Mouse (Mus musculus) thymus, postnatal 0 days (tissue): ENCODE measurements at regions not wholly inside any gene's neighbourhood (a gene's known extent, or its start where the extent isn't known, plus 50 kb on each side); places are given as distances from the start of the nearest gene placed in this dataset.

Experiments
- DNase-seq: peaks from one replicate; pipeline ENCODE4 v3.0.0-alpha.2; 2015; ENCODE audit warnings: low spot score

DNA sequence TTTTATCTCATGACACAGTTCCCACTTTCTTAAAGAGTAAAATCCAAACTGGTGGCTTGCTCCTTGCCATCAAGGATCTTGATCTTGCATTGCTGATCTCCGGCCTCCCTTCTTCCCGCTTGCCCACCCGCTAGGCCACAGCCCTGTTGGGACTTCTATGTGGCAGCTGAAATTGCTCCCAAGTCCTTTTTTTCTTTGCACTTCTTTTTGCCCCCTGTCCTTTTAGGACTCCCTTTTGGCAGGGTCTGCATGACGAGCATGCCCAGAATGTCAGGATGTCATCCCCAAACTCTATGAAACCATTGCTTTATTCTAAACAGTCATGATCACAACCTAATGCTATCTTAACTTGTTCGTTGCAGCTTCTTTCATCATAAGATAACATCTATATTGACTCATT lies 588.6 kb downstream of the Tox3 start:
- no peak for DNase-seq

DNA sequence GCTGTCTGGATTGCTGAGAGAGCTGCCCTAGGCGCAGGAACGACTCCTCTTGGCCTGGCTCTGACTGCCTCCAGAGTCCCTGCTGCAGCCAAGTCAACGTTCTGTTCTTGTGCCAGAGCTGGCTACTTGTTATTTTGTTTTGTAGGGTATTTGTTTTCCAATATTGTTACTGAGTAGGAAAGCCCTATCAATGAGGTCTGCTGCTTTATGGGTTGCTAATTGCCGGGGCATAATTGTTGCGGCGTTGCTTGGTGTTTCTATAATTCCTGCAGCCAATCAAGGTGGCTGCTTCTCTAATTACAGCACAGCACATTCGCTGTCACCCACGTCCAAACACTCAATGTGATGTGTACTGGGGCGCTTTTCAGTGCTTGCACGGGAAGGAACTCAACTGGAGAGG lies 589.4 kb downstream of the Tox3 start:
- DNase-seq: no peak

GRCm38 (mm10) chr8:89755951-89756350 lies 592.2 kb downstream of the Tox3 start:
- DNase-seq: no peak

GRCm38 (mm10) chr8:89751201-89751600 lies 596.9 kb downstream of the Tox3 start:
- DNase-seq: no peak

- no peak for DNase-seq
These were observed 600.4 kb downstream of the Tox3 start for GRCm38 (mm10) chr8:89747726-89748125.

GRCm38 (mm10) chr8:89744267-89745028 lies 603.7 kb downstream of the Tox3 start:
- no peak for DNase-seq

DNA sequence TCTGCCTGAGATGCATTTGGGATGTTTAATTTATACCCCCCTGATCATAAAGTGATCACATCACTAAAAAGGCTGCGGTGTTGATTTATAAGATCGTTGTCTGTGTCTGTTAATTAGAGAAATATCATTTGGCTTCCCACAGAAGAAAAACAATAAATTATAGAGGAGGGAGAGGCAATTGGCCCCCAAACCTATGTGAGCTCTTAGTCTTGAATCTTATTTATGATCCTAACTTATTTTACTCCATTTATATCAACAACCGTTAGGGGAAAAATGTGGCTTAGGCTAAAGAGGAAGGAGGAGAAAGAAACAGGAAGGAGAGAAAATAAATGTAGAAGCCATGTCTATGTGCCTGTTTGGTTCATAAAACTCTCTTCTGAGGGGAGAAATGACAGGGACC lies 609.5 kb downstream of the Tox3 start:
- DNase-seq: no peak

DNA sequence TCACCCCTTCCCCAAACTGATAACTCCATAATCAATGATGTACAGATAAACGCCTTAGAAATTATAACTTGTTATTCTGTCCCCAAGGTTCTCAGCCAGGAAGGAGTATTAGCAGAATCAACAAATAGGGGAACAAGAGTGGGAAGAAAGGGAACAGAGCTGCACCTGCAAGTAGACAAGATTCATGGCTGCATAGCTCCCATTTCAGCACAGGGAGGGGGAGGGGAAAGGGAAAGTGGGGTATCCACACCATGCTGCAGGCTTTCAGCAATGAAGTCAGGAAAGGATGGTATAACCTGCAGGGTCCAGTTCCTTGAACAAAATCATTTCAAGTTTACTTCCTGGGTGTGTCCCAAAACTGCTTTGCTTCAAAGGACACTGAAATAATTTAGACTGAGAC lies 610.5 kb downstream of the Tox3 start:
- no peak for DNase-seq

DNA sequence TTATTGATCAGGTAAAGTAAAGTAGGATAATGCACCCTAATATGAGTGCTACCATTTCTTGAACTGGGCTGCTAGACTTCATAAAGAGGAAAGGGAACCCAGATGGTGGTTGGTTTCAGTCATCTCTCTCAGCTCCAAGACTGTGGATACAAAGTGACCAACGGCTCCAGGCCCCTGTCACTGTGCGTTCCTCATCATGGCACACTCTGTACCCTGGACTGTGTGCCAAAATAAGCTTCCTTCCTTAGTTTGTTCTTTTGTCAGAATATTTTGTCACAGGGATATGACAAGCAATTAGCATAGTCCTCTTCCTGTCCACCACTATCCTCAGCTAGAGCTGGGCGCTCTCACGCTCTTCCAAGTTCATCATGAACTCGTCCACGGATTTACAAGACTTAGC lies 620.9 kb downstream of the Tox3 start:
- DNase-seq: no peak

DNA sequence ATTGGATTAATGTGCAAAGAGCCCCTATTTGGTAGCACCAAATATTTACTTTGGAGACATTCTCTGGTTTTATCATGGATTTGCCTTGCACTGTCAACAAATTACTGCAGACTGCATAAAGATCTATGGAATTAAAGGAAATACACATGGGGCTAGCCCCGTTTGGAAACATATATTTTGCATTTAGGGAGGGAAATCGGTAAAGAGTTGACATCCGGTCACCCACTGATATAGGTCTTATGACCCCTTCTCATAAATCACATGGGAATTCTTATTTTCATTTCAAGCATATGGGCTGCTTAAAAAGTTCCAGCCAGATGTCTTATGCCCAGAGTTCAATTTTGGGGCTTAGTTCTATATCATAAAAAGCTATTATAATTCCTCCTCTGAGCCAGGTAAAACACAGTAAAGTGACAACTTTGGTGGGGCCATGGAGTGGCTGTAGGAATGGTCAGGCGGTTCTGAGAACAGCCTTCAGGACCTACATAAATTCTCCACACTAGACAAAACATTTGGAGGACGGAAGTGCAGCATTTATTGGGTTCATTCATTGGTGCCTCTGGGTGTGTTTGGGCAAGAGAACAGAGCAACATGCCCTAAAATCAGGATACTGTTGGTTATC lies 626.3 kb downstream of the Tox3 start:
- no peak for DNase-seq

DNA sequence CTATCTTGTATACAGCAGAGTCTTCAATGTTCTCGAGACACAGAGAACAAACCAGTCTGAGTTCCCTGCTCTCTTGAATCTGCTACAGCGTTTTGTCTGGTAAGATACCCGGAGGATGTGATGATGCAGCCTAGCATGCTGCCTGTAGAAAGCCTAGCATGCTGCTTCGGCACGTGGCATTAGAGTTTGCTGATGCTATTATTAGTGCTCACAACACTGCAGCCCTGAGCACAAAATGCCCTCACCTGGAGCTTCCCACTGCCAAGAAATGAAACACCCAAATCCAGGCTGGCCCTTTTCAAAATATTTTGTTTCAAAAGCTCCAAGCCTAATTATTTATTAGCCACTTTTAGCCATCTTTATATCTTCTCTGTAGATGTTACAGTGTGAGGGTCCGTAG lies 634.3 kb downstream of the Tox3 start:
- no peak for DNase-seq

DNA sequence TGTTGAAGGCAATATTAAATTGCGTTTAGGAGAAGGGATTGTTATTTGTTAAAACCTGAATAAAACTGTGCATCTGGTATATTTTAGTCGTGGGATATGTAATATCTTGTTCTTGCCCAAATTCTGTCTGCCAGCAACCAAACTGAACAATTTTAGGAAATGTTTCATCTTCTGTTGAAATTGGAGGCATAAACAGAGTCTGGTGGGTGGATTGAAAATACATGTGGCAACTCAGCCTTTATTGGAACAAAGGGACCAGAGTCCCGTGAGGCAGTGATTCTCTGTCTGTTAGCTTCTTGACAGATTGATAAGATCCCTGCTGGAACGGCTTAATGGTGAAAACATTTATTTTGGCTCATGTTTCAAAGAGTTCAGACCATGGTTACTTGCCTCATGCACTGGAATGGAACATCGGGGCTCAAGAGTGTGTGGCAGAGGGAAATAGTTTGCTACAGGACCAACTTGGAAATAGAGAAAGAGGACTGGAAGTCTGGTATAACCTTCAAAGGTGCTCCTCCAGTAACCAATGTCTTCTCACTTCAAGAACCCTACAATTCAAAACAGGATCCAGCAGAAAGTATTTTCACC lies 640.7 kb downstream of the Tox3 start:
- DNase-seq: no peak

DNA sequence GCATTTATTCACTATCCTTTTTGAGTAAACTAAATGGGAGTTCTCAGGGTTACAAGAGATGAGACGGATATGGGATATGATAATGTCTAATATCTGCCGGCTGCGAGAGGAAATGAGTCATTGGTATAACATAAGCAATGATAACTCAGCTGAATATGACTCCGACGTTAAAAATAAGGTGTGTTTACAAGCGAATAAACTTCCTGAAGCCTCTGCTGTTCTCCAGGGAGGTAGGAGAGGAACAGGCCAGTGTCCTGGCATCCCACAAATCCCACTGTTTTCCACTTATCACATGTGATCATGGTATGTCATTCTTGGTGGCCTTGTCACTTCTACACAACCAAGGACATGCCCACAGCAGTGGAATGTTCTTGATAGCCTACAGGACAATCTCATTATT lies 641.7 kb upstream of the Sall1 start:
- DNase-seq: no peak

DNA sequence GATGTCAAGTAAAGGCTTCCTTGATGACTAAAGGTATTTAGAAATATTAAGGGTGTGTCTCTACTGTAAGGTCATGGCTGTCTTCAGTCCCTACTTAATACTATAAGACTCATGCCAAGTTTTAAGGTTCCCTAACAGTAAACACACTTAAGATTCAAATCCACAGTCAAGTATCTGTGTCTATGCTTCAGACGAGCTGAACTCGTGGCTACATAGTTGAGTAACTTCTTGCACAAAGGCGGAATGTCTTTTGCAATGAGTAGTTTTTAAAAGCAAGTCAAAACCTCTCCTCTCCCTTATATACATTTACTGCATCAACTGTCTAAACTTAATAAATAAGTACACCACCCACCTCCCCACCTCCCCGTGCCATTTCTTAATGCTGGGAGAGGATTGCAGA lies 637.0 kb upstream of the Sall1 start:
- no peak for DNase-seq

DNA sequence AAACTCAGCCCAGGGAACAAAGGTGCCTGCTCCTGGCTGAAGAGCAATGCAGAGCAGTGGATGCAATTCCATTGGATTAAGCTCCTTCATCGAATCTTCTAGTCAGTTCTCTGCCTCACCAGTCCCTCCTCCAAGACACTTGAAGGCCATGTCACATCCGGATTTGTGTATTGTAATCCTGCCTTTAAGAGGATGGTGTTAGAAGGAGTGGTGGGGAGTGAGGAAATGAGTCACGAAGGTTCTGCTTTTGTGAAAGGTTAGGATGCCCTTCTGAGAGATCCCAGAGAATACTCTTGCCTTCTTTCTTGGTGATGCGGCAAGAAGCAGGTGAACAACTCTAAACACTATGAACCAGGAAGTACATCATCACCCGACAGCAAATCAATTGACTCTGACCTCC lies 636.4 kb upstream of the Sall1 start:
- no peak for DNase-seq

GRCm38 (mm10) chr8:89679551-89679950 lies 635.6 kb upstream of the Sall1 start:
- no peak for DNase-seq

GRCm38 (mm10) chr8:89677266-89677665 lies 633.3 kb upstream of the Sall1 start:
- DNase-seq: no peak

- no peak for DNase-seq
These were observed 629.9 kb upstream of the Sall1 start for GRCm38 (mm10) chr8:89673911-89674310.

- no peak for DNase-seq
These were observed 628.7 kb upstream of the Sall1 start for GRCm38 (mm10) chr8:89672631-89673030.

DNA sequence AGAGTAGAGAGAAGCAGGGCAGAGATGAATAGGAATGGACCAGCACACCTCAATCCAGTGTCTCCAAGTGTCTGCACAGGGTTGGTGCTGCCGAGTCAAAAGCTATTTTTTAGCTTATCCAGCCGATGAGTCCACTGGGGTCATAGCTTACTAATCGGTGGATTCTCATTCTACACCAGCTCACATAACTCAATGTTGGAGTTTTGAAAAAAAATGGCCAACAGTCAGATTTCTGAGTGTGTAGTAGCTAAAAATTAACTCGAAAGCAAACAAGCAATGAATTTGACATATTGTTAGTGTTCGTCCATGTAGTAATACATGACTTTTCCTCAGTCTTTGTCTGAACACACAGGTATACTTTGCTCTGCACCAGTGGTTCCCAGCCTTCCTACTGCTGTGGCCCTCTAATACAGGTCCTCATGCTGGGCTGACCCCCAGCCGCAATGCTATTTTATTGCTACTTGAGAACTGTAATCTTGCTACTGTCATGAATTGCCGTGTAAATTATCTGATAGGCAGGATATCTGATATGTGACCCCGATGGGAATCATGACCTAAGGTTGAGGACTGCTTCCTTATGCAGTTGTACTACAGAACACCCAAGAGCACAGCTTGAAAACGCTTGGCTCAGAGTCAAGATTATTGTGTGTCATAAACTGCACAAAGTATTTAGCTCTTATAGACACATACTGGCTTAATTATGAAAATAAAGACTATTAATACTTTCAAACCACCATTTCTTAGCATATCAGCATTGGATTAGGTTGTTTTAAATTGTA lies 621.1 kb upstream of the Sall1 start:
- no peak for DNase-seq

- no peak for DNase-seq
These were observed 619.9 kb upstream of the Sall1 start for GRCm38 (mm10) chr8:89663859-89664258.
